Mouse (Mus musculus) WW6 (cell line): Measurements from ENCODE around the gene Trim9.

ENCODE experiments used
- DNase-seq: peaks from one replicate; pipeline ENCODE4 v3.0.0-alpha.2; 2013; ENCODE audit warnings: low read depth, low spot score

The Trim9 gene

GRCm38 (mm10) chr12:70325826-70326225 is 21.6 kb downstream of the Trim9 start:
- DNase-seq = no peak

GRCm38 (mm10) chr12:70322790-70323189 is 24.6 kb downstream of the Trim9 start:
- DNase-seq = no peak

GRCm38 (mm10) chr12:70316147-70316546 is 31.3 kb downstream of the Trim9 start:
- DNase-seq = no peak

- no peak for DNase-seq
Observed at GRCm38 (mm10) chr12:70307881-70308280, 39.5 kb downstream of the Trim9 start.

GRCm38 (mm10) chr12:70307062-70307461 is 40.4 kb downstream of the Trim9 start:
- no peak for DNase-seq

- DNase-seq = no peak
Observed at GRCm38 (mm10) chr12:70304014-70304413, 43.4 kb downstream of the Trim9 start.

GRCm38 (mm10) chr12:70303525-70303924 is 43.9 kb downstream of the Trim9 start:
- no peak for DNase-seq

- no peak for DNase-seq
Observed at GRCm38 (mm10) chr12:70302022-70302720, 45.2 kb downstream of the Trim9 start.

GRCm38 (mm10) chr12:70293927-70294684 is 53.3 kb downstream of the Trim9 start:
- no peak for DNase-seq

GRCm38 (mm10) chr12:70293165-70293926 is 54.1 kb downstream of the Trim9 start:
- no peak for DNase-seq

GRCm38 (mm10) chr12:70285521-70285920 is 61.9 kb downstream of the Trim9 start:
- DNase-seq = no peak

GRCm38 (mm10) chr12:70284979-70285378 is 62.4 kb downstream of the Trim9 start:
- no peak for DNase-seq

GRCm38 (mm10) chr12:70283116-70283731 is 64.2 kb downstream of the Trim9 start:
- DNase-seq = no peak

- DNase-seq = no peak
Observed at GRCm38 (mm10) chr12:70280930-70281329, 66.5 kb downstream of the Trim9 start.

GRCm38 (mm10) chr12:70280381-70280780 is 67.0 kb downstream of the Trim9 start:
- no peak for DNase-seq

GRCm38 (mm10) chr12:70277071-70277939 is 70.1 kb downstream of the Trim9 start:
- no peak for DNase-seq

- no peak for DNase-seq
Observed at GRCm38 (mm10) chr12:70269724-70270123, 77.7 kb downstream of the Trim9 start.

GRCm38 (mm10) chr12:70267314-70267713 is 80.1 kb downstream of the Trim9 start:
- DNase-seq = no peak

GRCm38 (mm10) chr12:70266494-70266931 is 80.9 kb downstream of the Trim9 start:
- DNase-seq = no peak

- no peak for DNase-seq
Observed at GRCm38 (mm10) chr12:70263721-70264120, 83.7 kb downstream of the Trim9 start.
